Mouse (Mus musculus): ENCODE data around the gene Sptssb.

Sptssb gene

DNA sequence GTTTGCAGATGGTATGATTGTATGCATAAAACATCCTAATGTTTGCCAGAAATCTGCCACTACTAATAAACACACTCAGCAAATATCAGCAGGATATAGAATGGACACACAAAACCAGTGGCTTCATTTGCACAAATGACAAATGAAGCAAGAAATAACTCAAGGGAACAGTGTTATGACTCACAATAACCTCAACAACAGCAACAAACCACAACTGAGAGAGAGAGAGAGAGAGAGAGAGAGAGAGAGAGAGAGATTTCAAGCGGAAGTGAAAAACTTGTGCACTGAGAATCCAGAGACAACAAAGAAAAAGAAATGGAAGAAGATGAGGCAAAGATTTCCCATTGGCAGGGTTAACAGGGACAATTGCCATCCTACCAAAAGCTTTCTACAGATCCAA, 35.2 kb downstream of the Sptssb start:
- DNase-seq: no peak

DNA sequence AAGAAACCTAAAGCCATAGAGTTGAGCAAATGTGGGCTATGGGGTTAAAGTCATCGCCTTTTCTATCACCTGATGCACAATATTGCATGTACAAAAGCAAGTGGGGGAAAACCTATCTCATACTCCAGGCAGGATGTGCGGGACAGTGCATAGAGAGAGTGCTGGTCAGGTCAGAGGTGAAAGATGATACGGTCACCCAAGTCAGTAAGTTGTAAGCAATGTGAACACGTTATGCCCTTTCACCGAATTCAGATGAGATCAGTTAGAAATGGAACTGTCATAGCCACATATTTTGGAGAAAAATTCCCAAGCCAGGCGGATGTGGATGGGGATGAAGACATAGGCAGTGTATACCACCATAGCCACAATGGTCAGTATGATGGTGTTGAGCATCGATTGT, 39.1 kb downstream of the Sptssb start:
- no peak for DNase-seq

GRCm38 (mm10) chr3:69819851-69820200, 39.9 kb downstream of the Sptssb start:
- no peak for DNase-seq

GRCm38 (mm10) chr3:69819146-69819850, 40.4 kb downstream of the Sptssb start:
- DNase-seq: no peak

DNA sequence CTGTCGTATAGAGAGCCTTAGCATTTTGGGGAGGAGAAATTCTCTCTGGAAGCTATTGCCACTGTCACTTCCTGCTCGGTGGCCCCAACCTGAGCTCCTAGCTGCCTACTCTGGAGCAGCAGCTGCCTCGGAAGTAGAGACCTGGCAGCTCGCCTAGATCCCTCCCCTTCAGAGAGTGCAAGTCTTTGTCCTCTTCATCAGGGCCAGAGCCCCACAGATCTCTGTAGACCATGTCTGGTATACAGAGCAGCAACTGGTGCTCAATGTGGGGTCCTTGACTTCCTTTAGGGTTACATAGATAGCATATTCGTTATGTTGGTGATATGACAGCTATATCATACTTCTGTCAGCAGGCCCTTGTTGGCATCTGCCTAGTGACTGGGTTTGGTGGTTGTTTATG, 41.3 kb downstream of the Sptssb start:
- DNase-seq: no peak

DNA sequence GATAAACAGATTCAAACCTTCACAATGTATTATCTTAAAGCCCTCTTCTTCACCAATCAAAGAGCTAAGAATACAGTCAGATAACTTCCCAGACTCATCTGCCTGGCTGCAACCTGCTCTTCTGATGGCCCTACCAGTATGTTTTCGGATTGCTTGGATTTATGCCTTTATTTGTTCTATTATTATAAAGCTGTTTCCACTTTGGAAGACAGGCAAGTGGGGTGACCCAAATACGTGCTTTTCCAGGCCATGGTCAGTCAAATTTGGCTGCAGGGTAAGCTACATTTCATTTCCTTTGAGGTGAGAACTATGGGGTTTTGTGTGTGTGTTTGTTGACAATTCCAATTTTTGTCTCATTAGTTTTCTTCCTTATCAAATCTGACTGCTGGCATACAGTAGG, 43.2 kb downstream of the Sptssb start:
- no peak for DNase-seq

DNA sequence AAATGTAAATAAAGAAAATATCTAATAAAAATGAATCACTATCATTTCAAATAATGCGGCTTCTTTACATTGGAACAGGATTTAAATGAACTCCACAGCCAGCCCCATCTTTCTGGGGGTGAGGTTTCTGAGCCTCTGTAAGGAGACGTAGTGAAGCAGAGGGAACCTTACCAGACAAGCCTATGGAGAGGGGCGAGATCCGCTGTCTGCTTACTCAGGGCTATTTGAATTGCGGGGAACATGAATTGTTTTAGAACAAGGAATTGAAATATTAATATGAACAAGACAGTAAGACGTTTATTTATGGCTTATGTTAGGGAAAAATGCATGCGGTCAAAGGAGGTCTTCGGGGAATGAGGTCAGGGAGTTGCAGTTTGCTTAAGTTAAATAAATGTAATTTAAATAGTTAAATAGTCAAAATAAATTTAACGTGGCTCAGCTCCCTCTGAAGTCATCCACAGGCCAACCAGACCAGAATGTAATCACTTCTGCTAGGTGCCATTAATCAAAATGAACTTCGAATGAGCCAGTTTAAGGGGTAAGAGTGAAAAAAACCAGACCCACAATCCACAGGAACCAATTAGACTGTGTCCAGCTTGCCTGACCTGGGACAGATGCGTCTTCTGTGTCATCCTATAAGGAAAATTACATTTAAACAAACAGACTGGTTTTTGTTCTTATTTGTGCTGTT, 46.6 kb downstream of the Sptssb start:
- DNase-seq: no peak

GRCm38 (mm10) chr3:69812442-69812841, 47.3 kb downstream of the Sptssb start:
- no peak for DNase-seq

- no peak for DNase-seq
Observed at GRCm38 (mm10) chr3:69808479-69808878, 51.3 kb downstream of the Sptssb start.

GRCm38 (mm10) chr3:69803137-69803536, 56.6 kb downstream of the Sptssb start:
- DNase-seq: no peak

- no peak for DNase-seq
Observed at GRCm38 (mm10) chr3:69800829-69801384, 58.8 kb downstream of the Sptssb start.

GRCm38 (mm10) chr3:69799096-69799495, 60.6 kb downstream of the Sptssb start:
- no peak for DNase-seq

DNA sequence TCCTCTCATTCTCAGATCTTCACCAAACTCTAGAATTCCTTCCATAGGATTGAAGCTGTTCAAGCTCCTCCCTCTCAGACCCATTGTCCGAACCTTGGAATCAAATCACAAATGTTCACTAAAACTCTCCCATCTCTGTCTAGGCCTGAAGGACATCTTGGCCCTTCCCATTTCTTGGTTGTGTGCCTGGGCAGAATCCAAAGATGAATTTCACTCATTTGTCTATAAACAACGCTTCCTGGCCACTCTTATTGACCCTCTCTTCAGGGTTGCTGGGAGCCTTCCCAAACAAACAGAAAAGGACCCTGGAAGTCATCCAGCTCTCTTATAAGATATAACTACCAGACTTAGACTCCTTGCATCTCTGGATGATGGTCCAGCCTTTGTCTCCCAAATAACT, 61.8 kb downstream of the Sptssb start:
- DNase-seq: no peak

DNA sequence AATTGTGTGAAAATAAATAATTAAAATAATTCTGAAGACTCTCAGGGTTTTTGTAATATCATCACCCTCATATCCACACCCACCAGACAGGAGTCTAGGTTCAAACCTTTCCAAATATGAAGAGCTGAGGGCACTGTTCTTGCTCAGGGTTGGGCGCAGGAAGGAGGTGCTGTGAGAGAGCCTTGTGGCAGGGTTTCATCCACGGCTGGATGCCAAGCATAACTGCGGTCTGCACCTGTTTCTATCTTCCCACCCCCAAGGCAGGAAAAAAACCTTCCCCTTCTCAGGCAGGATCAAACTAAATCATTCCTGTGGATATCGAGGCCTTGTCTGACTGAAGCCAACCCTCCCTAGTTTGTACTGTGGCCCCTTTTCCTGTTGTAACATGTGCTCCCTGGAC, 62.2 kb downstream of the Sptssb start:
- no peak for DNase-seq

DNA sequence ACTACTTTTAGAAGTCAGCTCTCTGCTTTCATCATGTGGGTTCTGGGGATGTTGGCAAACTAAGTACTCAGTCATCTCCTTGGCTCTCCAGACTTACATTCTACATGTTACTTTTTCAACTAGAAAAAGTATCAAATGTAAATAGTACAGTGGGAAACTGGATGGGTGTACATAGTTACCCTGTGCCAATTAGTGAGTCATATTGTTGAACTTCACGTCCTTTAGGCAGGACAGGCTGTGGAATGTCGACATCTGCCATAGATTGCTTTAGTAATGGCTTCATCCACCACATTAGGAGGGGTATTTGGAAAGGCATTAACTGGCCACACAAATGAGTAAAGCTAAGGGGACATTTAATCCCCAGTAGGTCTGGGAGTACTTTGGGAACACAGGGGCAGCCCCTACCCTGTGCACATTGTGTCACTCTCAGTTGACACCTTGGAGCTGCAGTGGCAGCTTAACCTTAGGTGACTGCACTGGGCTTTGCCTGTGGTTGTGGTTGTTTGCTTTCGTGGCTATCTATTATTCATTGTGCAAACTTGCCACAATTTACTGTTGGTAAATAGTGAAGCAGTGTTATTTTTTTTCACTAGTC, 66.8 kb downstream of the Sptssb start:
- DNase-seq: no peak

DNA sequence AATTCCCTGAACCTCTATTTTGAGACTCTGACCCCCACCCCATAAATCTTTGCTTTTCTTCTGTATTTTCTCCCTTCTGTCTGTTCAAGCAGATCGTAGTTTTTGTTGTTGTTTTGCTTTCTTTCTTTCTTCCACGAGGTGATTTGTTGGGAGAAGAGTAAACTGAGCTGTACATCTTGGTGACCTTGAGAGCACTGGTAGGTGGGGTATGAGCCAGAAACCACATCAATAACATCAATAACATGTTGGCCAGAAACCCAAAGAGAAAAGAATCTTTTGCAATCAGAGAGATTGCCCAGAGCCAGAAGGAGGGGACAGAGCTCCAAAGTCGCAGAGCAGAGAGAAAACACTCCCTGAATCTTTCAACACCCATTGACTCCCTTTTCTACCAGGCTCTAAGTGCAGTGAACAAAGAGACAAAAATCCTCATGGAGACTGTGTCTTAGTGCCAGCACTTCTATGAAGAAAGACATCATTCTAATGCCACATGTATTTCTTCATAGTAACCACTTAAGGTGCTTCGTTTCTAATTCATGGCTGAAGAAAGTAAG, 80.4 kb downstream of the Sptssb start:
- DNase-seq: no peak

- DNase-seq: no peak
Observed at GRCm38 (mm10) chr3:69773356-69773755, 86.4 kb downstream of the Sptssb start.
